Mouse (Mus musculus) G1E (cell line): ENCODE measurements around the gene Ldhd.

Source experiments
- CTCF ChIP-seq: IDR thresholded peaks from 2 replicates; pipeline ENCODE4 v1.5.1; 2012; ENCODE audit warnings: low read depth, low read length, inconsistent platforms, mixed read lengths
- GATA1 ChIP-seq: IDR thresholded peaks from 2 replicates; pipeline ENCODE4 v1.6.1; 2012; ENCODE audit warnings: borderline replicate concordance, low read length, inconsistent platforms, mixed read lengths
- GATA2 ChIP-seq: IDR thresholded peaks from 2 replicates; pipeline ENCODE4 v1.6.1; 2012; ENCODE audit warnings: low read depth, low read length, inconsistent platforms, borderline replicate concordance
- POLR2AphosphoS5 ChIP-seq: IDR thresholded peaks from 2 replicates; pipeline ENCODE4 v1.6.1; 2012; ENCODE audit warnings: low read depth, low read length, inconsistent platforms; ENCODE audit not compliant: insufficient replicate concordance
- TAL1 ChIP-seq: conservative IDR thresholded peaks from 2 replicates; pipeline ENCODE4 v1.6.1; 2012; ENCODE audit warnings: low read depth, low read length, inconsistent platforms, mixed read lengths

DNA sequence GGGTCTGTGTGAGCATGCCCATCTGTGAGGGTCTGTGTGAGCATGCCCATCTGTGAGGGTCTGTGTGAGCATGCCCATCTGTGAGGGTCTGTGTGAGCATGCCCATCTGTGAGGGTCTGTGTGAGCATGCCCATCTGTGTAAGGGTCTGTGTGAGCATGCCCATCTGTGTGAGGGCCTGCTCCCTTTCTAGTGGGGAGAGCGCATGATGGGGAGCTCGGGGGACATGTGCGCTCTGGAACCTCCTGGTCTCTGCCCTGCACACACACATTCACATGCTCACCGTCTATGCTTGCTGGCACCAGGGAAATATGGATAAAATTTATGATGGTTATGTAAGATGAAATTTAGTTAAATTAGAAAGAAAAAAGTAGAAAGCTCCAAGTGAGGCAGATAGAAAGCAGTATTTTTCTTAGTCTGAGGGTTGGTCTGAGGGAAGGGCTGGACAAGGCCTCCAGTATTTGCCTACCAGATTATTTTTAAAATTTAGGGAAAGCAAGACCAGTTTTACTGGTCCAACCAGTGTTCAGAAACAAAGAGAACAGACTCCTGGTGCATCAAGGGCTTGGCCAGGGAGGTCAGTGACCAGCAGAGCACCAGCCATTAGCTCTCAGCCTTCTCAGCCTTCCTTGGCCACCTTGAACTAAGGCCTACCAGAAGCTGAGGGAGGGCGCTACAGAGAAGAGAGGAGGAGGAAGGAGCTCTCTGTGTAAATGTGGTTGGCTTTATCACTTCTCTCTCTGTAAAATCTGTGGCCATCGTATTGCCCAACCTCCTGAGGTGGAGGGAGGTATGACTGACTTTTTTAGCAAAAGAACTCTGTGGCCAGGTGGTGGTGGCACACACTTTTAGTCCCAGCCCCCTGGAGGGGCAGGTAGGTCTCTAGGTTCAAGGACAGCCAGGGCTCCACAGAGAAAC is 15.1 kb downstream of the Ldhd start:
- TF ChIP-seq CTCF: no peak
- no peak for TF ChIP-seq GATA1
- no peak for TF ChIP-seq TAL1
- no peak for TF ChIP-seq POLR2AphosphoS5
- TF ChIP-seq GATA2: no peak
